Mouse (Mus musculus) Muller cell, postnatal 12 days (primary cell): ENCODE results near the gene Ccdc50.
A peak's percentile ranks its signal among the peaks of the same experiment; 100 is the strongest.

Experiments
- DNase-seq: peaks from one replicate; pipeline ENCODE4 v3.0.0-alpha.2; 2015; ENCODE audit errors: inconsistent ontology term

The Ccdc50 gene

GRCm38 (mm10) chr16:27395251-27396037, 6.8 kb downstream of the Ccdc50 start:
- DNase-seq = no peak

- DNase-seq = no peak
Measured at GRCm38 (mm10) chr16:27396951-27397350, 8.3 kb downstream of the Ccdc50 start.

GRCm38 (mm10) chr16:27399026-27399718, 10.5 kb downstream of the Ccdc50 start:
- no peak for DNase-seq

- no peak for DNase-seq
Measured at GRCm38 (mm10) chr16:27399719-27400253, 11.1 kb downstream of the Ccdc50 start.

DNA sequence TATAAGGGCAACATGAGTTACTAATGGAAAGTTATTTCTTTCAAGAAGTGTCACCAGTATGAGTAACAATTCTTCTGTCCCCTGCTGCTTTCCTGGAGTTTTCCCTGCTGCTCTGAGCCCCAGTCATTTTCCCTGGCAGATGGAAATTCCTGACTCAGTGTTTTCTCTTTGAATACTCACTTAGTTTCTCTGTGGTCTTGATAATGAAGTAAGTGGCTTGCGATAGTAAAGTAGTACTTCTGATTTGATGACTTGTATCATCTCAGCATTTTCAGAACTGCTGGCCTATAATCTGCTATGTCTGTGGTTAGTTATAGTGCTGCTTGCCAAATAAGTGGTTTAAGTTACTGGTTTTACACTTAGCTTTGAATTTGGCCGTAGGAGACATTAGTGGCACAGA, 12.9 kb downstream of the Ccdc50 start:
- DNase-seq = peak; percentile 39

DNA sequence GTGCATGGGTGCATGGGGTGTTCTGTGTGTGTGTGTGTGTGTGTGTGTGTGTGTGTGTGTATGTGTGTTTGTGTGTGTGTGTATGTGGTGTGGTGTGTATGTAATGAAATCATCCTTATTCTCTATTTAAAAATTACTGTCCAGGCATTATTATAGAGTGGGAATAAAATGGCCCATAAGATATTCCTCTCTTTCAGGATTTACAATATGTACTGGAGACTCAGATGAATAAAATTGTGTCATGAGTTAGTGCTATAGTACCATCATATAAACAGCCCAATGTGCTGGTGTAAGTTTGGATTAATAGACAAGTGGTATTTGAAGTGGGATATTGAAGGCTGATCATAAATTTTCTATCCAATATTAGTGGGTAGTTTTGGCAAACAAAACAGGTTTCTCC, 15.4 kb downstream of the Ccdc50 start:
- no peak for DNase-seq

DNA sequence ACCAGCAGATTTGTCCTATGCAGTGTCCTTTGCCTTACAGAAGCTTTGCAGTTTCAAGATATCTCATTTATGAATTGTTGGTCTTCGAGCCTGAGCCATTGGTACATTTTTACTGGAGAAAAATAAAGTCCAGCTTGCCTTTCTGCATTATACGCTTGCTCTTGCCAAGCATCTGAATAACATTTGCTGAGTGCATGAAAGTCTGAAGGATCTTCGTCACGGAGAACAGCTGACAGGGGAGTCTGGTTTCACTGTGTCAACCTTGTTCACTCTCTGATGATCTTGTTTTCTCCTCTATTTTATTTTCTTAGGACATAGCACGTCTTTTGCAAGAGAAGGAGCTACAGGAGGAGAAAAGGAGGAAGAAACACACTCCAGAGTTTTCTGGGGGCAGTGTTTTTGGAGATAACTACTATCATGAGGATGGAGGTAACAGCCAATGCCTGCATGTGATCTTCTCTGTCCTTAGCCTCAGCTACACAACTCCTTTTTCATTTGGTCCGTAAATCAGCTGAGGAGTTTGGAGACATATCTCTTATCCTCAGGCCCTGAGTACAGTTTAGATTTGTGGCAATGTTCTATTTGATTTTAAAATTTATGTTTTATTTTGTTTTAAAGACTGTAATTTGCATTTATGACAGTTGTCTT, 28.4 kb downstream of the Ccdc50 start:
- no peak for DNase-seq

DNA sequence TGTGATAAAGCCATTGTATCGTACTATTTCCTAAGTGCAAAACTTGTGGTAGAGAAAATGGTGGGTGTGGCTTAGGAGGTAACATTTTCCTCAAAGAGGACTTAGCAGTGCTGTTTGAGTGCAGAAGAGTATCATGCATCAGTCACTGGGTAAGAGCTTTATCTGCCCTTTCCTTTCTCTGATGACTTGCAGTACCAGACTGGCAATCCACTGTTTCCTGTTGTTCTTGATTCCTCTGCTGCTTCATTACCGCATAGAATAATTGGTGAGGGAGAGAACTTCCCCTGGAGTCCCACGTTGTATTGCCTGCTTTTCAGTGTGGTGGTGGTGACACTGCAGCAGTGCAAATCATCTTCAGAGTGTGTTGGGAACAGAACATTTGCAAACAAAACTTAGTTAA, 29.0 kb downstream of the Ccdc50 start:
- no peak for DNase-seq

DNA sequence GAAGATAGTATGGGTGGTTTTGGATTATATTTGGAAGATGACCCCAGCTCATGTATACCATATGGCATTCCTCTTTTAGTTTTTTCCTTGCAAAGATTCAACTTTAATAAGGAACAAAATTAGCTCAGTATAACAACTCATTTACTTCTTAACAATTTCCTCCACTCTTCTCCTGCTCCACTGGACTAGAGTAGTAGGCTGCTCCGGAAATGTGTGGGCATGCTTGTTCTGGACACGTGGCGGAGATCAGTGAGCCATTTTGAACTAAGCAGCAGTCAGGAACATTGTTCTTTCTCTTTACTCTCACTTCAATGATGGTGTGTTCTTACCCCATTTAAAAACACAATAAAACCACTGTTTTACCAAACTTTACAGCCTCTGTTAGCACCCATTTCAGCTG, 32.3 kb downstream of the Ccdc50 start:
- DNase-seq = no peak

DNA sequence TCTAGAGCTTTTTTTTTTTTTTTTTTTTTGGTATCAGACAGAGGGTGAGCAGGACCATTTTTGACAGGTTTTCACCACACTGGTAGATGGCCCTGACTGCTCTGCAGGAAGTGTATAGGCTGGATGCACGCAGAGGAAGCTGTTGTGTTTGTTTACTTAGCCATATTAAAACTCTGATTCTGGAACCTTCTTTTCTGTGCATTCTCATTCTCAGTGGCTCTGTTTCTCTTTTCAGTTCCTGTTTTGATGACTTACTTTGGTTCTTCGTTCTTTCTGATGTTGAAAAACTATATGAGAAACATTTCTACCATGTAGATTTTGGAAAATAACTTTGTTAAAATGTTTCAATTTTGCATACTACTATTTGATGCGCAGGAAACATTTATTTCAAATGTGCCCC, 46.4 kb downstream of the Ccdc50 start:
- no peak for DNase-seq

DNA sequence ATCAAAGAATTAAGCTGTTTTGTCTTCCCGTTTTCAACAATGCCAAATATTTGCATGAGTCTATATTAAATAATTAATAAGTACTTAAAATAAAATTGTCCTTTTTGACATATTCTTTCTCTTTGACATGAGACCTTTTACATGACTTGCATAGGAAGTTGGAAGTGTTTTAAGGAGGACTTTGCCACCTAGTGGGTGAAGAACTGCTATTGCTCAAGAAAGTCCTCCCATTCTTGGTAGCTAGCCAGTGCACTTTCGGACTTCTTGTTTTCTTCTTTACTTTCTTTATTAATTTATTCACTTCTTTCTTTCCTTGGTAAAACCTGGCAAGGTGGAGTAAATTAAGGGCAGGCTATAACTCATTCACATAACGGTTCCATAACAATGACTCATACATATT, 55.3 kb downstream of the Ccdc50 start:
- DNase-seq = no peak

GRCm38 (mm10) chr16:27449360-27449759, 60.7 kb downstream of the Ccdc50 start:
- no peak for DNase-seq

DNA sequence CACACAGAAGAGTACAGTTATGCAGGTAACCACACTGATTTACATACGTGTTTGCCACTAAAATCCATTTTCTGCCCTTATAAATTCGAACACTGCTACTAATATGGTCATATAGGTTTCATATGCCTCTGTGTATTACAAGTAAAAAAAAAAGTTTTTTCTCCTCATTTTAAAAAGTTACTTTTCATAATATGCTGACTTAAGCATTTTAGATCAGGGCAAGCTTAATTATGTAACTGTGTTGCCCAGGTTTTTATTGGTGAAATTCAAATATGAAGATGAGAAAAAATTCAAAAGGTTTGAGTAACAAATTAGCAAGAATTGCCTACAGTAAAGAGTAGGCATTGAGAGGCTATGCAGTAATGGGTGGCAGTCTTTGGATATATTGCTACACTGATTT, 62.0 kb downstream of the Ccdc50 start:
- no peak for DNase-seq

- no peak for DNase-seq
Measured at GRCm38 (mm10) chr16:27453396-27453795, 64.7 kb downstream of the Ccdc50 start.

DNA sequence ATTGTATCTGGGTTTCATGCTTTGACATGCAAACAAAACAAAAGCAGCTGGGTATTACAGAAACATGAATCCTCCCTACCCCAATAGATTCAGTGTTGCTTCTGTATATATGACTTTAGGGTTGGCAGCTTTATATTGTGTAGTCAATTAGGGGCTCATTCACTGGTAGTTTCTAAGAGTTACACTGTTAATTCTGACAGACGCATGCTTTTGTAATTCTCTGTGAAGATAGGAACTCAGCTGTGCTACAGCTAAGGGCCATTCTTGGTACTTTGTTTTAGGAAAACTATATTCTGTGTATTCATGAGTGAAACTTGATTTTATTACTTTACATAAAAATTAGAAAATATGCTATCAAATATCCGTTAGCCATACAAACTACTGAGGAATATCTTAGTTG, 65.2 kb downstream of the Ccdc50 start:
- DNase-seq = no peak

DNA sequence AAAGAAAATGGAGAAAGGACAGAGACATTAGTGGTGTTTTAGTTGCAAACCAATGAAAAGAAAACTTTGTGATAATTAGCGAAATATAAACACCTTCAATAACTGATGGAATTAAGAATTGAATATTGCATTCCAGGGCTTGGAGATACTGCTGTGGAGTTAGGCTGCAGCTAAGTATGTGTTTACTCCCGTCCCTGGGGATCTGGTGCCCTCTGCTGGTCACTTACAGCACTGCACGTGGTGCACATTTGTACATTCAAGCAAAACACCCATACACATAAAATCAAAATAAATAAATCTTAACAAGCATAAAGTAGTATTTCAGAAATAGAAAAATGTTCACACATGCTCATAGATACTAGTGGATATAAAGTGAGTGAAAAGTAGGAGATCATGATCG, 68.6 kb downstream of the Ccdc50 start:
- DNase-seq = peak; percentile 55

- peak; percentile 43 for DNase-seq
Measured at GRCm38 (mm10) chr16:27468731-27469130, 80.1 kb downstream of the Ccdc50 start.

DNA sequence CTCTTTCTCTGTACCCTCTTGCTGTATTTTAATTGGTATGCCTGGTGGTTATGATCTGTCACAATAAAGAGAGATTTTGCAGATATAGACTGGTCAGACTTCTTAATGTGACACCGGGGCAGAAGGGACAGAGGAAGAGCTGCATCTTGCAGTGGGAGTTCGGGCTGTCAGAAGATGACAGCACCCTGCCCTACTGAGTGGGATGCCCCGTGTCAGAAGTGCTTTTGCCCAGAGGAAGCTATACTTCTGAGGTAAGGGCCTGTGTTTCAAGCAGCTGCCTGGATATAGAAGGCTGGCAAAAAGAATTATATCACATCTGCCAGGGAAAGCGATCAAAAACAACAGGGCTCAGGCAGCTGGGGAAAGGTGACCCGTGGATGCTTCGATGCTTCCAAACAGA, 82.7 kb downstream of the Ccdc50 start:
- no peak for DNase-seq

DNA sequence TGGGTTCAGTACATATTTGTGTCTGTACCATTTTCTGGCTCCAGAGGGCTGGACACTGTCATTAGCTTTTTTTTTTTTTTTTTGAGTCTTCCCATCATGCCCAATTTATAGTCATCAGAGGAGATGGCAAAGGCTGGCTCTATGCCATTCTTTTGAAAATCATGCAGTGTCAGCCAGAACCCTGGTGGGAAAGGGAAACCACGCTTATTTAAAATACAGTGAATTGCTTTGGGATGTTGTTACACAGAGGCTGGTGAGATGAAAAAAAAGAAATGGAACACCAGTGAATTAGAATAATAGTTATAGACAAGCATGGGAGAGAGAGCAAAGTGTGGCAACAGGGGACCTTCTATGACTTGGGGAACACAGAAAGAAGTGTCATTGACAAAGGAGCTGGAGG, 95.2 kb downstream of the Ccdc50 start:
- peak; percentile 68 for DNase-seq
